Mouse (Mus musculus) right cerebral cortex, adult 2 months (tissue): ENCODE measurements around the gene Olfr59.

Experiments used
- DNase-seq, 2 experiments: peaks; one replicate each; pipeline ENCODE4 v3.0.0; 2021 to 2022; ENCODE audit warnings: low spot score in 2 of 2

Gene Olfr59

DNA sequence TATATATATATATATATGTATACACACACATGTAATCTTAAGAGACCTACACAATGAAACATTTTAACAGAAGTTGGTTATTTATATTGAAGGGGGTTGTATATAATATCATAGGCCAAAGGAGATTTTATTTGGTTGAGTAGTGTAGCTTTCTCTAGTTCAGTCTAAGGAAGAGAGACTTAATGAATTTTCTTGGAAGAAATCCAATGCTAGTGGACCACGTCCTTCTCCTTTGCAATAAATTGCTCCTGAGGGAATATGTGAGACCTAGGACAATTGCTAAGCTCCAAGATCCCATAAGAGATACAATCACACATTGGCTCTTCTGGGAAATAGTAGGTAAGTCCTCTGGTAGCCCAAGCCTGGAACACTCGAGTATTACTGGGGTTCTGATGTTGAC, at the start of gene Olfr59:
Gene Olfr59 (plus strand): TSS at position 301 of the 400 bp plus-strand sequence.
- no peak for DNase-seq

DNA sequence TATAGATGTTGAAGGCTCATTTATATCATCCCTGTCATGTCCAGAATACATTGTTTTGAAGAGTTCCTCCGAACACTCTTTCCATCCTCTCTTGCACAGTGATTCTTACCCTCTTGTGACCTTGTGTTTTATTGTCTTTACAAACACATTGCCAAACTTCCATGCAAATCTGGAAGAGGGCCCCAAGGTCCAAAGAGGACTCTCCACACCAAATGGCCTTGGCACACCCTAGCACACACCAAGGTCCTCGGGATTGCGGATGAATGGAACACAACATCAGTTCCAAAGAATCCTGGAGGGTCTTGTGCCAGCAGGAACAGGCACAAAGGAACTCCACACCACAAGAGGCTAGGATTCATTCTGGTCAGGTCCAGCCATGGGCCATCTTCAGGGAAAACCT, 42.3 kb upstream of the Olfr59 start:
- DNase-seq = no peak

DNA sequence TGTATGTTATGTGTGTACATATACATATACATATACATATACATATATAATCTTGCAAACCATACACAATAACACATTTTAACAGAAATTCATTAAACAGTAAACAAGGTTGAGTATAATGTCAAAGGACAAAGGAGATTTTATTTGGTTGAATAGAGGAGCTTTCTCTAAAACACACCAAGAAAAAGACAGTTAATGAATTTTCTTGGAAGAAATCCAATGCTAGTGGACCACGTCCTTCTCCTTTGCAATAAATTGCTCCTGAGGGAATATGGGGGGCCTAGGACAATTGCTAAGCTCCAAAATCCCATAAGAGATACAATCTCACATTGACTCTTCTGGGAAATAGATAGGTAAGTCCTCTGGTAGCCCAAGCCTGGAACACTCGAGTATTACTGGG, 24.0 kb upstream of the Olfr59 start, which contains the start of gene Olfr406:
Gene Olfr406 (plus strand): TSS at position 301 of the 400 bp plus-strand sequence.
- DNase-seq = no peak

DNA sequence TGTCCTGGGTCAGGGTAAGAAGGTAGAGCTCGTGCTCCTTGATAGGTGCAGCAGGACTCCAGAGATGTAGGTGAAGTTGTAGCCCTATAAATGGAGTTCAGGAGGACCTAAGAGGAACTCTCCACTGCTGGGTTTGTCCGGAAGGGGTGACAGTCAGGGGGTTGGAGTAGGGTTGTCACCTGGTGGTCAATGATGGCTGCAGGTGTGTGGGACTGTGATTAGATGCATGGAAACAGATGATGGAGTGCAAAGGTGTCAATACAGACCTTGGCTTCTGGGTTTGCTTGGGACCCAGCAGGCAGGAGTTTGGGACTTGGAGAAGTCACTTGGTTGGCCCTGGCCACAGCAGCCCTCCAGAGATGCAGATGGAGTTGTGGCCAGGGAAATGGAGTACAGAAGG, 3.7 kb downstream of the Olfr59 start:
- DNase-seq = no peak

DNA sequence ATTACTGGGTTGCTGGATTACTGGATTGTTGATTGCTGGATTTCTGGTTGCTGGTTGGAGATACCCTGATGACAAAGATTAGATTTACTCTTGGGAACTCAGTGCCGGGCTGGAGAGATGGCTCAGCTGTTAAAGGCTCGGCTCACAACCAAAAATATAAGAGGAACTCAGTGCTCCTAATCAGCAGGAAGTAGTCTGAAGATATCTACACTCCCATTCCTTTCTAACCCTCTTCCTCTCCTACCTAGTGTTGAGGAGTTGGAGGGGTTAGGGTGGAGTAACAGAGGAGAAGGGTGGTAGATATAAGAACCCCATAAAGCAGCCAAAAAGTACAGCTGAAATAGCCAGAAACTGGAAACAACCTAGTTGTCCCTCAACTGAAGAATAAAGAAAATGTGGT, 42.5 kb downstream of the Olfr59 start:
- no peak for DNase-seq

DNA sequence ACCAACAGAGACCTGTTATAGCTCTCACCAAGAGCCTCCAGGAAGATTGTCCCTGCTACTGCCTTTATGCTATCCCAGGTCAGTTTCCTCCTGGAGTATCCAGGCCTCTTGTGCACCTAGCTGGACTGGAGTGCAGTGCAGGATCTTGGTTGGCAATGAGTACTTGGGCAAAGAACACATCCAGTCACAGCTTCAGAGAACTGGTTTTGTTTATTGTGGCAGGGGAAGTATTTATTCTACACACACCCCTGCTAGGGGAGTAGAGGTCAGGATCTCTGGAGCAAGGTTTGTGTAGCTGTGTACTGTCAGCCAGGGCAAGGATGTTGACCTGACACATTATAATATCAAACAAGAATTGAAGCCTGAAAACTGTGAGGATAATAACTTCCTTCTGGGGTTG, 45.2 kb downstream of the Olfr59 start:
- DNase-seq = no peak

DNA sequence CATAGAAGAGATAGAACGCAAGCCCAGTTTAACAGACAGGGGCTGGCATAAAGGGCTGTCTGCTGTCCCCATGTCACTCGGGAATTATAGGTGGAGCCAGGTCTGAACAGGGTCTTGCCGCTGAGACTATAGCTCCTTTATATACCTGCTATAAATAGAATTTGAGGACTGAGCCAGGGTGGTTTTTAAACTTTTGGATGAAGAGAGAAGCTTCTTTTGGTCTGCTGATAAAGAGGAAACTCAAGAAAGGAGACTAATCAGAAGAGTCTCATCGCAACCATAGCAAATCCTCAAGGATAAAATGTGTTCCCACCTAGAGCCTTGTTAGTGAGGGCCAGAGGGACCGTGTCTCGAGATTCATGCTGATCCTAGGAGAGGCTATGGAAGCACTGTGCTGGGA, 54.4 kb downstream of the Olfr59 start, which contains the start of gene Olfr410:
Gene Olfr410 (minus strand): TSS at position 101 of the 400 bp plus-strand sequence.
- no peak for DNase-seq
